Mouse (Mus musculus) cortical plate, adult 2 months (tissue): ENCODE results near the gene Syne2.

Experiments used
- CTCF ChIP-seq: fragments of 200-500 bp; IDR thresholded peaks from 2 replicates; pipeline ENCODE4 v1.5.1; 2011; ENCODE audit warnings: mild to moderate bottlenecking, control low read depth, low read length; ENCODE audit not compliant: insufficient read depth; ENCODE audit errors: extremely low read depth
- POLR2A ChIP-seq: fragments of 200-500 bp; IDR thresholded peaks from 2 replicates; pipeline ENCODE4 v1.6.1; 2011; ENCODE audit warnings: mild to moderate bottlenecking, low read length, control low read depth; ENCODE audit not compliant: insufficient read depth; ENCODE audit errors: extremely low read depth

GRCm38 (mm10) chr12:75839083-75839736 lies 21.3 kb downstream of the Syne2 start:
- no peak for TF ChIP-seq CTCF
- no peak for TF ChIP-seq POLR2A
